Mouse (Mus musculus) liver, embryonic 13.5 days (tissue): ENCODE data around the gene Pde4dip. TPM values are rescaled to one million over a fixed set of nuclear protein-coding genes. Genes with fewer than 3 reads are reported as not detected.
A peak's percentile ranks its signal among the peaks of the same experiment; 100 is the strongest.

Experiments
- ATAC-seq: fragments of 200-750 bp; cut with Nextera tagmentation; 2 replicates; pipeline ENCODE4 v1.8.0; 2017; ENCODE audit warnings: low read depth, mild to moderate bottlenecking, moderate number of reproducible peaks, moderate library complexity
- DNase-seq: peaks from one replicate; pipeline ENCODE4 v3.0.0; 2022
- H3K27ac ChIP-seq: fragments of 300-500 bp; sonication (generic); 2 replicates; pipeline ENCODE4 v1.5.1; 2015; ENCODE audit warnings: moderate library complexity, mild to moderate bottlenecking, inconsistent platforms
- H3K27me3 ChIP-seq: fragments of 300-500 bp; sonication (generic); 2 replicates; pipeline ENCODE4 v1.6.1; 2015; ENCODE audit warnings: mild to moderate bottlenecking, inconsistent platforms
- H3K36me3 ChIP-seq: fragments of 300-500 bp; sonication (generic); 2 replicates; pipeline ENCODE4 v1.6.1; 2015; ENCODE audit warnings: mild to moderate bottlenecking, inconsistent platforms
- H3K4me1 ChIP-seq: fragments of 300-500 bp; sonication (generic); replicated peaks from 2 replicates; pipeline ENCODE4 v1.6.1; 2015; ENCODE audit warnings: inconsistent platforms
- H3K4me2 ChIP-seq: fragments of 300-500 bp; sonication (generic); 2 replicates; pipeline ENCODE4 v1.6.1; 2015; ENCODE audit warnings: inconsistent platforms, mild to moderate bottlenecking, moderate library complexity
- H3K4me3 ChIP-seq: fragments of 300-500 bp; sonication (generic); replicated peaks from 2 replicates; pipeline ENCODE4 v1.5.1; 2015; ENCODE audit warnings: mild to moderate bottlenecking, inconsistent platforms
- H3K9ac ChIP-seq: fragments of 300-500 bp; sonication (generic); 2 replicates; pipeline ENCODE4 v1.6.1; 2015; ENCODE audit warnings: mild to moderate bottlenecking, inconsistent platforms
- H3K9me3 ChIP-seq: fragments of 300-500 bp; sonication (generic); replicated peaks from 2 replicates; pipeline ENCODE4 v1.6.1; 2016; ENCODE audit warnings: inconsistent platforms
- WGBS: fragments of 180-500 bp; shearing (Covaris S2); methylation state at CpG from one replicate; pipeline ENCODE4 v1.1.7; 2015; ENCODE audit not compliant: insufficient replicate concordance; 5-methylcytosine and 5-hydroxymethylcytosine counted together
- polyA plus RNA-seq: library from polyadenylated mRNA; unstranded; fragments of >200 nt; fragmentation: Nextera tagmentation; extraction: Ambion mirVana; gene quantifications from 2 replicates; pipeline ENCODE4 v1.2.1, GENCODE M21; 2015

The Pde4dip gene
- polyA plus RNA-seq, 1 experiment from 2014 or later: 5.8 TPM

DNA sequence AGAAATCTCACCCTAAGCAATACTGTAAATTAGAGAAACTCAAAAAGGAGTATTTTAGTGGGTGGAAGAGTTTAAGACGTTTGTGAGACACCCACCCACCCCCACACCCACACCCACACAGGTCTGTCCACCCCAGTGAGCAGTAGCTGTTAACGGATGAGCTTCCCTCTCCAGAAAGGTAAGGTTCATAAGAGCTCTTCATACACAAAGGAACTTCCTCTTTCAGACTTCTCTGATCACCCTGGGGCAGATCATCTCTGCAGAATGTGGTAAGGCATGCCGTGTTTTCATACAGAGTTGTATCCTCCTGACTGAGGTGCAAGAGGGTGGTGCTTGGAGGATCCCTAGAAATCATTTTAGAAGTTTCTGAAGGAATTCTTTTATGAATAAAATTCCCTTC lies 88.5 kb downstream of the Pde4dip start:
- Histone ChIP-seq H3K4me1 (no peaks in the 10 kb centered on the region), H3K36me3 (no peaks in the 10 kb centered on the region), H3K27me3 (no peaks in the 10 kb centered on the region), H3K9ac (no peak overlapping the region), H3K4me2 (no peak overlapping the region), H3K4me3 (no peak overlapping the region), H3K9me3 (no peaks in the 10 kb centered on the region), H3K27ac (no peak overlapping the region)
- WGBS: 30% methylated on average over 3 of the region's 3 CpGs
- ATAC-seq (no peak), DNase-seq (no peak)

DNA sequence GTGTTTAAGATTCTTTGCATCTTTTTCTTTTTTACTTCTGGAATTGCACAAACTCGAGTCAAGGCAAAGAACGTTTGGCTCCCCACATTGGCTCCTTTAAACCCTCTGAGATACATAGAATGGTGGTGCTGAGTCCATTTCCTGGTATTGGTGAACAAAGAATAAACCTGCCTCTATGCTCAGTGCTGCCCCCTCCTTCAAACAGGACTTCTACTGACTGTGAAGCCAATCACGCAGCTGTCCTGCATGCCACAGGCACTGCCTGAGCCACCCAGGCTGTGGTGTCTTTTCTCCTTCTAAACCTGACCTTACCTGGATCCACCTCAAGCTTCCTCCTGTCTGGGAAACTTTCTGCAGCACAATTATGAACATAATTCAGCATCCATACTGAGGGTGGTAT lies 89.2 kb downstream of the Pde4dip start:
- 41% methylated on average over 3 of the region's 3 CpGs for WGBS
- no peaks in the 10 kb centered on the region for H3K36me3 ChIP-seq
- H3K4me2 ChIP-seq: no peak overlapping the region
- H3K27me3 ChIP-seq: no peaks in the 10 kb centered on the region
- DNase-seq (no peak), ATAC-seq (no peak)
- H3K4me1 ChIP-seq: no peaks in the 10 kb centered on the region
- no peaks in the 10 kb centered on the region for H3K9me3 ChIP-seq
- H3K9ac ChIP-seq: no peak overlapping the region
- H3K4me3 ChIP-seq: no peak overlapping the region
- no peak overlapping the region for H3K27ac ChIP-seq

DNA sequence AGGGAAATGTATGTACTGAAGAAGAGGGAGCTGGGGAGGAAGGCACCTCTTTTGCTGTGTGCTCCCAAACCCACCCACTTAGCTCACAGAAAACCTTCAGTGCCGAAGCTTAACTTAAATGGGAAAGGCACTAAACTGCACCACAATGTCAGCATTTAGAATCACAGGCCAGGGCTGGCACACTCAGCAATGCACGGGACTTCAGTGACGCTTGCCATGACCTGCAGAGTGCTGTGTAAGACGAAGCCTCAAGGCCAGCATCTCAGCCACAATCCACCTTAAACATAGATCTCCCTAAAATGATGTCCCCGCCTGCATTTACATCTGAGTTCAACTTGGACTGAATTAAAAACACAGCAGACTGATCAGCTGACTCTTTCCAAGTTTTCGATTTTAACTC lies 91.1 kb downstream of the Pde4dip start:
- no peaks in the 10 kb centered on the region for H3K36me3 ChIP-seq

DNA sequence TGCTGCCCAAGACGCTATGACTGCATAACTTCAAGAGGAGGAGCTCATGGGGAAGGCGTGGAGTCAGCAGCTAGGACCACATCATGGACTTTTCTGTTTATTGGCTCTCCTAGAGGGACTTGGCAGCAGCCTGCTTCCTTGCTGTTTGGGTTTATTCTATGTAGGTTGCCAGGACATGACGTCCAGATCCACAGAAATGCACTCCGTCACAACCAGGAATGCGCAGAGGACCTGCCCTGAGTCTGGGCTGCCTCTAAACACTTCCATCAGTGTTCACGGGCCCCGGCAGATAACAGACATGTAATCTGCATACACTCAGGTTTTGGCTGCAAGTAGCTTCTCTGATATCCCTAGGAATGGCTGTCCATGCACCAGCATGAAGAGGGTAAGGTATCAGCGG lies 94.5 kb downstream of the Pde4dip start:
- ATAC-seq (no peak), DNase-seq (no peak)
- 62% methylated on average over 8 of the region's 8 CpGs for WGBS
- H3K4me3 ChIP-seq: no peak overlapping the region
- H3K9me3 ChIP-seq: no peaks in the 10 kb centered on the region
- H3K9ac ChIP-seq: no peak overlapping the region
- no peak overlapping the region for H3K4me2 ChIP-seq
- H3K4me1 ChIP-seq: no peaks in the 10 kb centered on the region
- no peaks in the 10 kb centered on the region for H3K36me3 ChIP-seq
- no peaks in the 10 kb centered on the region for H3K27me3 ChIP-seq
- no peak overlapping the region for H3K27ac ChIP-seq

More for the DNA sequence above, 91.1 kb downstream of the Pde4dip start:
- WGBS: 71% methylated on average over 6 of the region's 6 CpGs
- Histone ChIP-seq H3K4me3 (no peak overlapping the region), H3K9ac (no peak overlapping the region), H3K27me3 (no peaks in the 10 kb centered on the region), H3K27ac (no peak overlapping the region), H3K9me3 (no peaks in the 10 kb centered on the region), H3K4me1 (no peaks in the 10 kb centered on the region), H3K4me2 (no peak overlapping the region)
- ATAC-seq (no peak), DNase-seq (no peak)

DNA sequence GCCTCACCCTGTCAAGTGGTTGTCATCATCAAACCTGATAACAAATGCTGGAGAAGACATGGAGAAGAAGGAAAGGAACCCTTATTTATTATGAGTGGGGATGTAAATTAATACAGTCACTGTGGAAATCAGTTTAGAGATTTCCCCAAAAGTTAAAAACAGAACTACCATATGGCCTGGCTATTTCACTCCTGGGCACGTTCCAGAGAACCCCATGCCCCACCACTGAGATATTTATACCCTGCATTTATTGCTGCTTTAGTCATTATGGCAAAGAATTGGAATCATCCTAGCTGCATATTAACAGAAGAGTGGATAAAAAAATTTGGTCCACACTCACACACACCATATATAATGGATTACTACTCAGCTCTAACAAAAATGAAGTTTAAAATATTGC lies 98.4 kb downstream of the Pde4dip start:
- H3K27ac ChIP-seq: no peak overlapping the region
- WGBS: 48% methylated on average over 1 of the region's 1 CpGs
- H3K36me3 ChIP-seq: no peaks in the 10 kb centered on the region
- ATAC-seq (no peak), DNase-seq (no peak)
- no peaks in the 10 kb centered on the region for H3K9me3 ChIP-seq
- H3K4me2 ChIP-seq: no peak overlapping the region
- no peak overlapping the region for H3K9ac ChIP-seq
- no peaks in the 10 kb centered on the region for H3K4me1 ChIP-seq
- H3K27me3 ChIP-seq: no peaks in the 10 kb centered on the region
- no peak overlapping the region for H3K4me3 ChIP-seq

DNA sequence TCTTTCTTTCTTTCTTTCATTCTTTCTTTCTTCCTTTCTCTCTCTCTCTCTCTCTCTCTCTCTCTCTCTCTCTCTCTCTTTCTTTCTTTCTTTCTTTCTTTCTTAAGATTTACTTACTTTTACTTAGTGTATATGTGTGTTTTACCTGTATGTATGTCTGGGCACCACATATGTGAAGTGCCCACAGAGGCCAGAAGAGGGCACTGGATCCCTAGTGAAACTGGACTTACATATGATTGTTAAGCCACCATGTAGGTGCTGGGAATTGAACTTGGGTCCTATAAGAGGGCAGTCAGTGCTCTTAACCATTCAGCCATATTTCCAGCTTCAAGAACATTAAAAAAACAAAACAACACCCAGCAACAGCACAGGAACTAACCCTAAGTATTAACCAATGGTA lies 99.2 kb downstream of the Pde4dip start:
- Histone ChIP-seq H3K27me3 (no peaks in the 10 kb centered on the region), H3K9ac (no peak overlapping the region), H3K4me1 (no peaks in the 10 kb centered on the region), H3K36me3 (no peaks in the 10 kb centered on the region), H3K27ac (no peak overlapping the region), H3K4me2 (no peak overlapping the region), H3K9me3 (no peaks in the 10 kb centered on the region), H3K4me3 (no peak overlapping the region)
- ATAC-seq (no peak), DNase-seq (no peak)

DNA sequence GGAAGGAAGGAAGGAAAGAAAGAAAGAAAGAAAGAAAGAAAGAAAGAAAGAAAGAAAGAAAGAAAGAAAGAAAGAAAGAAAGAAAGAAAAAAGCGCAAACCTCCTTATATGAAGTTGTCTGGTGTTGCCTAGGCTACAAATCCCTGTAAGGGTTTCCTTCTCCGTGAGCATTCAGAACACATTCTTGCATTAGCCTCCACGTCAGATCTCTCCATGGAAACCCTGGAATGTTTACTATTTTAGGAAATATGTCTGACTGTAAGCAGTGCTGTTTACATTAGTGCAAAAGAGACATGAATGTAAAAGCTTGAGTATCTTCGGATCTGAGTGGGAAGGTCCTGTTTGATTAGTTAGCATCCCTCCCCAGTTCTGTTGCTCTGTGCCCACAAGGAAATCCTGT lies 112.3 kb downstream of the Pde4dip start:
- no peaks in the 10 kb centered on the region for H3K27me3 ChIP-seq
- no peak overlapping the region for H3K4me3 ChIP-seq
- no peak overlapping the region for H3K9ac ChIP-seq
- no peaks in the 10 kb centered on the region for H3K36me3 ChIP-seq
- 51% methylated on average over 4 of the region's 4 CpGs for WGBS
- no peak for ATAC-seq
- H3K9me3 ChIP-seq: no peaks in the 10 kb centered on the region
- H3K4me2 ChIP-seq: no peak overlapping the region
- no peak overlapping the region for H3K27ac ChIP-seq
- H3K4me1 ChIP-seq: no peaks in the 10 kb centered on the region
- no peak for DNase-seq

DNA sequence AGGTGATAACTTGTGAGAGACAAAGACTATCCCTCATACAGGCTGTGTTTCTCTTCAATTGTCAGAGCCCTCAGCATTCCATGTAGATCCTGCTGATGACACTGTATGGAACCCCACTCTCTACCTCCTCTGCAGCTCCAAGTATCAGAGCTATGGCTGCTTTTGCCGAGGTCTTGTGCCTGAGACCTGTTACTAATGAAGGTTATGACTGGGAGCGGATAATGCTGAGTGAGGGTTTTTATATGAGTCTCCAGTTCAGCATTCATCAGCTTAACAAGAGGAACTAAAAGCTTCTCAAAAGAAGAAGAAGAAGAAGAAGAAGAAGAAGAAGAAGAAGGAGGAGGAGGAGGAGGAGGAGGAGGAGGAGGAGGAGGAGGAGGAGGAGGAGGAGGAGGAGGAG lies 112.8 kb downstream of the Pde4dip start:
- Histone ChIP-seq H3K4me1 (no peaks in the 10 kb centered on the region), H3K9ac (no peak overlapping the region), H3K4me2 (no peak overlapping the region), H3K4me3 (no peak overlapping the region), H3K27me3 (no peaks in the 10 kb centered on the region), H3K36me3 (no peaks in the 10 kb centered on the region), H3K27ac (no peak overlapping the region), H3K9me3 (no peaks in the 10 kb centered on the region)
- WGBS: 56% methylated on average over 2 of the region's 2 CpGs
- ATAC-seq (no peak), DNase-seq (no peak)

DNA sequence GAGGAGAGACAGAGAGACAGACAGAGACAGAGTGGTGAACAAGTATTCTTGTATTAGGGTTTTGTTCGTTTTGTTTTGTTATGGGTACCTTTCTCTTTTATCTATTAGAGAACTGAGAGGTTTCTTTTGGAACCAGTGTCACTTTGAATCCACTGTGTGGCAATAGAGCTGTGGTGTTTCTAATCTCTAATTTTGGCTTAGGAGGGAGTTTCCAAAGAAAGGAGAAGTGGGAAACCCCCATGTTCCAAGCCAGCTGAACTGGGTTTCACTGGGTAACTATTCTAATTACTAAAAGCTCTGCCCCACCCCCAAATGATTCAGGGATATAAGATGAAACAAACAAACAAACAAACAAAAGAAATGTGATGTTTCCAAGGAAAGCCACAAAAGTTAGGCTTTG lies 113.6 kb downstream of the Pde4dip start:
- H3K9me3 ChIP-seq: no peaks in the 10 kb centered on the region
- DNase-seq (no peak), ATAC-seq (no peak)
- no peak overlapping the region for H3K27ac ChIP-seq
- H3K4me2 ChIP-seq: no peak overlapping the region
- H3K27me3 ChIP-seq: no peaks in the 10 kb centered on the region
- no peaks in the 10 kb centered on the region for H3K36me3 ChIP-seq
- no peaks in the 10 kb centered on the region for H3K4me1 ChIP-seq
- 30% methylated on average over 1 of the region's 1 CpGs for WGBS
- H3K4me3 ChIP-seq: no peak overlapping the region
- H3K9ac ChIP-seq: no peak overlapping the region

DNA sequence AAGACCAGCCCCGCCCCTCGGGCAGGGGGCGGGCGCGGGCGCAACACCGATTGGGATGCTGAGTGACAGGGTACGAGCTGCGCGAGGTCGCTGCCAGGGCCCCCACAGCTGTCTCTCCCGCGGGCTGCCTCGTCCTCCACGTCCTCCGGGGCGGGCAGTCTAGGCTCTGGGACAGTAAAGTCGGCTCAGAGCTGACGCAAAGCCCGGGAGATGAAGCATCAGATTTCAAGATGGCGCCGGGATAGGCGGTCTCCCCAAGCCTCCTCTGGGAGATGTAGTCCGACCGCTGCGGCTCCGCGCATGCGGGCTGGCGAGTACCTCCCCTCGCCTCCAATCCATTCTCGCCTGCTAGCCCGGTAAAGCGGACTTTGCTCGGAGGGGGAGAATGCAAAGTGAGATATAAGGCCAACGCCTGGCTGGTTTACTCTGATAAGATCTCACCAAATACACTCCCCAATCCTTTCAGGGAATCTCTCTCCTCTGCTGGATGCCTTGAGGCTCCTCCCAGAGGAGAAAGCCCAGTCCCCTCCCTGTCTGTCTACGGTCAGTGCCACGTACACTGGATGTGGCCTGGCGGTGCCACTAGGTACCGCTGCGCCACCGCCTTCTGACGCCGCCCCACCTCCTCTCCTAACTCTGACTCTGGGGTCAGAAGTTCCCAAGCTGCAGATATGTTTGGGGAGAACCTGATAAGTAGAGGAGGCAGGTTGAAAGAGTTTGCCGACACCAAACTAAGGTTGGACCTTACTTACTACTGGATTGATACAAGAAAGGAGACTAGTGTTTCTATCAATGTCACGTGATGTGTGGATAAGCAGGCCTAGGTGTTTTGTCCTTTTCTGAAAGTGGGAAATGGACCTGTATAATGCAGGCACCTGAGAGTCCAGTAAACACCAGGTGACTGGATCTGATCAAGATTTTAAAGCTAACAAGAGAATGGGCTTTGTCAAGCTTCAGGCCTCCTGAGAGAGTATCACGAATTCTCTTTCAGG lies 120.4 kb downstream of the Pde4dip start:
- Histone ChIP-seq H3K4me3 (peak overlapping the region; percentile 68), H3K4me2 (peak overlapping the region; percentile 87), H3K4me1 (peaks cover 27% of the 10 kb centered on the region), H3K9ac (peak overlapping the region; percentile 67), H3K36me3 (no peaks in the 10 kb centered on the region), H3K9me3 (no peaks in the 10 kb centered on the region), H3K27me3 (peaks cover 17% of the 10 kb centered on the region), H3K27ac (peak overlapping the region; percentile 66)
- DNase-seq (peak; percentile 78), ATAC-seq (peak; percentile 91)
- 3% methylated on average over 44 of the region's 47 CpGs for WGBS

DNA sequence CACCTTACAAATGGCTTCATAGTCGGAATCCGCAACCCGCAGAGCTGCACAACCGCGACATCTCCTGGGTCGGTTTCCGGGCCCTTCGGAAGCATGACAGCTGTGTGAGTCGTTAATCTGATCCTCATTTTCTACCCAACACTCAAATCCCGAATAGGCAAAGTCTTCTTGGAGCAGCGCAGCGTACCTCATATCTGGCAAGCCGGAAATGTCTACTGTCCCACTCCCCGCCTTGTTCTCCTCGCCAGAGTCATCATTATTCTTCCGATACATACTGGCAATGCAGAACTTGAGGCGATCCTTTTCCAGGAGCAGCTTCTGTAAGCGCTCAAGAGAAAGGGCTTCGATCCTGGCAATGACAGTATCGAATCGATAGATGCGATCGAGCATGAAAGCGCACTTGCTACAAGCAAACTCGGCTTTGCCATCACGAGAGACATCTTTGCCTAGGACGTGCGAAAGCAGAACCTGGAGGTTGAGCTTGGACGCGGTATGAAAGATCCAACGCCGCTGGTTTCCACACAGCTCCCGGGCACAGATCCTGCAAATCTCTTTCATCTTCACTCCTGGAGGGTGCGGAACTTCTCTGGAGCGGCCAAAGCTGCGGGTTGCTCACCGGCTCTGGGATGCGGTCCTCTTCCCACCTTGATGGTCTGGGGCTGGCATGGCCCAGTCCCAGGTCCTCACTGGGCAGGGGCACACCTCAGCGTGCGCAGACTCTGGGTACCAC lies 121.3 kb downstream of the Pde4dip start:
- H3K27ac ChIP-seq: peak overlapping the region; percentile 66
- ATAC-seq: no peak; the same call in 1 of the 2 replicates
- H3K4me3 ChIP-seq: peak overlapping the region; percentile 68

More for the DNA sequence above, 121.3 kb downstream of the Pde4dip start:
- no peak for DNase-seq
- Histone ChIP-seq H3K36me3 (no peaks in the 10 kb centered on the region), H3K9me3 (no peaks in the 10 kb centered on the region), H3K4me2 (peak overlapping the region; percentile 87), H3K27me3 (peaks cover 17% of the 10 kb centered on the region), H3K9ac (peak overlapping the region; percentile 67), H3K4me1 (peaks cover 31% of the 10 kb centered on the region)
- WGBS: 7% methylated on average over 40 of the region's 40 CpGs
